Mouse (Mus musculus) E14TG2a.4 (cell line): ENCODE results near the gene Smpd3.

Experiments
- CTCF ChIP-seq: conservative IDR thresholded peaks from 2 replicates; pipeline ENCODE4 v1.5.1; 2014; ENCODE audit warnings: low read length
- POU5F1 ChIP-seq: IDR thresholded peaks from 2 replicates; pipeline ENCODE4 v1.6.1; 2014; ENCODE audit warnings: low read length, borderline replicate concordance

DNA sequence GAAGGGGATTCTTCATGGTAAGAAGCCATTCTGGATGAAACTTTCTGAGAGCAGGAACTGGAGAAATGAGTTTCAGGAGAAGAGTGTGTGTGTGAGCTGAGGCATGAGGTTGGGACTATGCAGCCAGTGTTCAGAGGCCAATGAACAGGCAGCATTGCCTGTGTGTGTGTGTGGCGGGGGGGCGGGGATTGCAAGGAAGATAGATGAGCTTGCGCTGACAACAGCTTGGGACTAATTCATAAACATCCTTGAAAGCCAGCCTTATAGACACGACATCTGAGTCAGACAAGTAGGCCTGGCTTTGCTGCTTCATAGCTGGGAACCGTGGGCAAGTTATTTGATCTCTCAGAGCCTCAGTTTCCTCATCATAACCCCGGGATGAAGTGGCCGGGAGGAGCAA is 31.3 kb upstream of the Smpd3 start:
- no peak for TF ChIP-seq CTCF
- no peak for TF ChIP-seq POU5F1
